Mouse (Mus musculus): ENCODE results near the gene Cpne4. TPM values are rescaled to one million over a fixed set of nuclear protein-coding genes. Genes with fewer than 3 reads are reported as not detected.

Gene Cpne4
- total RNA-seq, 2 experiments from 2014 or later: 148 to 152 TPM

DNA sequence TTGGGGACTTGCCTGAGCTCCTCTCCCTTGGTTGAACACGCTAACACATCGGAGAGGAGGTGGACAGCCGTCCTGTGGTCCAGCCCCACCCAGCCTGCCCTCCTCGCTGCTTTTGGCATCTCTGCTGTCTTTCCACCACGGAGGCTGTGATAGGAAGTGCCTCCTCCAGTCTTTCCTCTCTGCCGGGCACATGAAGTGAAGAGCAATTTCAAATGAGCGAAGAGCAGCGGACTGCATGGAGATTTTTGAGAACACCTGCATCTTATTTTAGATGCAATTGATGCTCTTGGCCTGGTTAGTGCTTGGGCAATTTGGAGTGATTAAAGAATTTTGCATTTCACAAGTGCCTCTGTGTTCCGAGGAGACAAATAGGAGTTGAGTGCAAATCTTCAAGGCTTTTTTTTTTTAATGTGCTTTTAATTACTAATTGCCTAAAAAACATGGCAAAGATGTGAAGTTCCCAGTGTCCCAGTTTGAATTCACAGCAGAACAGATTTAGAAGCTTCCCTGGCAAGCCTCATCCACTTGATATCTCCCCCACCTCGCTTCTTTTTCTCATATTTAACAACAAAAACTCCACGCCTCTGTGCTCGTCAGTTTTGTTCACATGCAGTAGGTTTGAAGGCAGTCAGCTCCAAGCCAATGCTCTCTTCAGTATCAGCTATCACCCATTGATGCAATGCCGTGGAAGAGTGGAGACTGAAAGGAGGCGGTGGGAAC, 195.7 kb downstream of the Cpne4 start:
- peak; percentile 17 to 32 for DNase-seq (ENCODE audit: low spot score in 2 of 2)
- no peak for TF ChIP-seq CTCF (conservative IDR thresholded peaks at IDR 0.05)
- H3K4me3 ChIP-seq: no peak overlapping the region
- peak overlapping the region; percentile 46; the same call in 1 of the 2 replicates for H3K27ac ChIP-seq

DNA sequence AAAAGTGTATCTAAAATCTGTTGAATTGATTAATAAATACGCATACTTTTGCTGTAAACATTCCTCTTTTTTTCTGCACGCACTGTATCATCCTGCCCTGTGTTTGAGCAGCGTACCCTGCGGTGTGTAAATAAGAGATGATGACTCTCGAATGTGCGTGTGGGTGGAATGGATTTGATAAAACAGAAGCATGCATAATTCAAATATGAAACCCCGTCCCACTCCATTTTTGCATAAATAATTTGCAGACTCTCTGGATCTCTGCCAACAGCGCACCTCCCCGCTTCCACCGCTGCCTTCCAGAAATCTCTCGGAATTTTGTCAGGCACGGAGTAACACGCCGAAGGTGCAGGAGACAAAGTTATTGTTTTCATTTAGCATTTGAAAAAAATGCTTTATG, 208.4 kb downstream of the Cpne4 start:
- Histone ChIP-seq H3K4me3 (no peak overlapping the region), H3K27ac (no peak overlapping the region)
- peak; percentile 27 to 32 for DNase-seq (ENCODE audit: low spot score in 2 of 2)
- TF ChIP-seq CTCF (conservative IDR thresholded peaks at IDR 0.05): no peak

DNA sequence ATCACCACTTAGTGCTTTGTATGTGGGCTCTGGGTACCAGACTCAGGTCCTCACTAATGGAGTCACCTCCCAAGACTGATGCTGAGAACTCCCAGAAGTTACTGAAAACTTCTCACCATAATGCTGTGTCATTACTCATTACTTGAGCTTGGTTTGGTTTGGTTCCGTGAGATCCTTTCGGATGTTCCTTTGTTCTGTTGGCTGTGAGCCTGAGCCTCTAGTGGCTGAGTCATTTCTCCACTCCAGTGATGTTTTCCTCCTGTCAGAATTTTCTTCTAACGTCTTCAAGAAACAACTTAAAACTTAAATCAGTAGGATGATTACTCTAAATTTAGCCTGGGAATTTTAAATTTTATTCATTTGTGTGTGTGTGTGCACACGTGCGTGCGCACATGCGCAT, 212.9 kb downstream of the Cpne4 start:
- H3K27ac ChIP-seq: no peak overlapping the region

DNA sequence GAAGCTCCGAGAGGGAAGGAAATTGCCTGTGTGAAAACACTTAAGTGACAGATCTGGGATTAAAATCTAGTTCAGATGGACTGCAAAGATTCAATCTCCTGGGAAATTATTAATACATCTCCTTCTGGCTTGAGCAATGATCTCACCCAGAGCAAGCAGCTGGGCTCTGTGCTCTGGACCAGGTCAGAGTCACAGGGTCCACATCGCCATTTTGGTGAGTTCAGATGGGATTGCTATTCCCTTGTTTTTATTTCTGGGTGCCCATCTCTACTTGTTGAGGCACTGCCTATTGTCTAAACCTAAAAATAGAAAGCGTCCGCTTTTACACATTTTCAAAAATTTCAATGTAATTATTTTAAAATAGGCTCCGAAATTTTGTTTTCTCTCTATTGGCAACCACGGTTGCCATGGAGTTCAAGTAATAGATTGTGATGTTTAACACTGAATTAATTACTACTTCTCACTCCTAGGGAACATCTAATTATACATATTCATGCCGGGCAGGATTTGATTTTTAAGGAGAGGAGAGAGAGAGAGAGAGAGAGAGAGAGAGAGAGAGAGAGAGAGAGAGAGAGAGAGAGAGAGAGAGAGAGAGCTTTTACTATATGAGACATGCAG, 229.2 kb downstream of the Cpne4 start:
- peak overlapping the region; percentile 73 for H3K27ac ChIP-seq
- DNase-seq (ENCODE audit: low spot score in 2 of 2): no peak
- TF ChIP-seq CTCF (conservative IDR thresholded peaks at IDR 0.05): no peak
- no peak overlapping the region for H3K4me3 ChIP-seq

More for the DNA sequence above, 212.9 kb downstream of the Cpne4 start:
- TF ChIP-seq CTCF (conservative IDR thresholded peaks at IDR 0.05): no peak
- no peak overlapping the region for H3K4me3 ChIP-seq
- DNase-seq (ENCODE audit: low spot score in 2 of 2): no peak

DNA sequence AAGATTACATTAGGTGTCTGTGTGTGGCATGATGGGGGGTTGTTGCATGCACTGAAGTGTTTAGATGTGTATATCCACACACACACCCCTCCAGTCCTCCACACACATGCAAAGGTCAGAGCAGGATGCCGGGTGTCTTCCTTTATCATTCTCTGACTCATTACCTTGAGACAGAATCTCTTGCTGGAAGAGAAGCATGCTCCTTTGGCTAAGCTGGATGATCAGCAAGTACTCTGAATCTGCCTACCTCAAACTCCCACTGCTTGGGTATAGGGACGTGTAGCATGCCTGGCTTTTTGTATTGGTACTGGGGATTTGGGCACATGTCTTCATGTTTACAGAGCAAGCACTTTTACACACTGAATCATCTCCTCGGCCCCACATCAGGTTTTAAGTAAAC, 230.0 kb downstream of the Cpne4 start:
- Histone ChIP-seq H3K4me3 (no peak overlapping the region), H3K27ac (peak overlapping the region; percentile 73)
- no peak for TF ChIP-seq CTCF (conservative IDR thresholded peaks at IDR 0.05)
- no peak for DNase-seq (ENCODE audit: low spot score in 2 of 2)

DNA sequence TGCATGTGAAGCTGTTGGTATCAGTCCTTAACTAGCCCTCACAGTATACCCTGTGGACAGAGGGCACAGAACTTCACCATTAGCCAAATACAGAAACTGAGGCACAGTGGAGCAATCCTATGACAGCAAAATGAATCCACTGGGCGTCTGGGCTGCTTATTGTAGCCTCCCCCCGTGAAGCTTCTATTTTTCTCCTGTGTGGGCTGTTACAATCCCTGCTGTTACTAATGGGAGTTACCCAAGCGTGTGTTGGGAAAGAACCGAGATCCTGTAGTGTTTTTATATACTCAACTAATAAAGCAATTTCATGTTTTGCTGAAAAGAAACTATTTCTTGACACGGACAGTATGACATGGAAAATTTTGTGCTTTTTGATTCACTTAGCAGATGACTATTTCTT, 230.7 kb downstream of the Cpne4 start:
- peak; percentile 33 to 41 for DNase-seq (ENCODE audit: low spot score in 2 of 2)
- no peak for TF ChIP-seq CTCF (conservative IDR thresholded peaks at IDR 0.05)
- Histone ChIP-seq H3K27ac (peak overlapping the region; percentile 73), H3K4me3 (no peak overlapping the region)

DNA sequence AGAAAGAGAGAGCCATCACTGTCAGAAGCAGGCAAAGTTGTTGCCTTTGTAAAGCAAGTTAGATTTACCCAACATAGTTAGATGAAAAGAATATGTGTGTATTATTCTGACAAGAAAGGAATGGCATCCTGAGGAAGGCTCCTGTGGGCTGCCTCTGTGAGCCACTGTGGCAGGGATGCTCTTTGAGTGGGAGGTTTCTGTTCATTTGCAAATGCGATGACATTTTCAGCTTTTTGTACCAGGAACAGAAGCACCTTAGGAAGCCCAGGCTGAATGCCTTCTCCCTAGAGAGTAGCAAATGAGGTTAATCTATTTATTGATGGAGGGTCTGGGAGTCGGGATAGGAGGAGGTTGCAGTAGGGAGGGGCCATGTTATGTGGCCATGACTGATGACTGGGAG, 249.5 kb downstream of the Cpne4 start:
- no peak for DNase-seq (ENCODE audit: low spot score in 2 of 2)
- TF ChIP-seq CTCF (conservative IDR thresholded peaks at IDR 0.05): no peak
- Histone ChIP-seq H3K4me3 (no peak overlapping the region), H3K27ac (no peak overlapping the region)

DNA sequence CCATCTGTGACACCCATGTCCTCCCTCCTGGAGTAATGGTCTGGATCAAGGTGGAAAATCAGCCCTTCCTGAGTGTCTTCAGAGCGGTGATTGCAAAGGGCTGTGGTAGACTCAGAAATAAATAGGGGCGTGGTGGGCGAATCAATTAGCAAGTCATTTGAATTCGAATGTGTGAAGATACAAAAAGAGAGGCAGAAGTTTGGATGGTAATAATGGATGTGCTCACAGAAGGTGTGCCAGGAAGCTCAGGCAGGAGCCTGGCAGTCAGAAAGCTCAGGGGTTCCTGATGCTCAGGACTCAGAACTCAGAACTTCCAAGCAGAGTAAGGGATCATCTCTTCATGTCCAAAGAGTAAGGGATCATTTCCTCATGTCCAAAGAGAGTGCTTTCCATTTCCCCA, 257.7 kb downstream of the Cpne4 start:
- no peak for DNase-seq (ENCODE audit: low spot score in 2 of 2)
- no peak for TF ChIP-seq CTCF (conservative IDR thresholded peaks at IDR 0.05)
- no peak overlapping the region for H3K27ac ChIP-seq
- H3K4me3 ChIP-seq: no peak overlapping the region

DNA sequence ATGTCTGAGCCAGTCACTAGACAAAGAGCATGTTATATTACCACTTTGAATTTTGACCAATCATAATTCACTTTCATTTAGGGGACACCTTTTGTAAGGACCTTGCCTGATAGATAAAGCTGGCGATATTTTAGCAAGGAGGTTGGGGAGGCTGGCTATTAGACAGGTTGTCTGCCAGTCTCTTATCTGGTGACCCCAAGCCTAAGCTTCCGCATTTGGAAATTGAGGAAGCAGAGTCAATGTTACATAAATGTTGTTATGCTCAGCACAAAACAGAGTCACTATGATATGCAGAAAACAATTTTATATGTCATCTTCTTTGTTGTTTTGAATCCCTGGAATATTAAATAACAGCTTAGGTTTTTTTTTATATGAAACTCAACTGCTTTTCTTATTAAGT, 267.6 kb downstream of the Cpne4 start:
- Histone ChIP-seq H3K27ac (no peak overlapping the region), H3K4me3 (no peak overlapping the region)
- no peak for TF ChIP-seq CTCF (conservative IDR thresholded peaks at IDR 0.05)
- no peak for DNase-seq (ENCODE audit: low spot score in 2 of 2)

DNA sequence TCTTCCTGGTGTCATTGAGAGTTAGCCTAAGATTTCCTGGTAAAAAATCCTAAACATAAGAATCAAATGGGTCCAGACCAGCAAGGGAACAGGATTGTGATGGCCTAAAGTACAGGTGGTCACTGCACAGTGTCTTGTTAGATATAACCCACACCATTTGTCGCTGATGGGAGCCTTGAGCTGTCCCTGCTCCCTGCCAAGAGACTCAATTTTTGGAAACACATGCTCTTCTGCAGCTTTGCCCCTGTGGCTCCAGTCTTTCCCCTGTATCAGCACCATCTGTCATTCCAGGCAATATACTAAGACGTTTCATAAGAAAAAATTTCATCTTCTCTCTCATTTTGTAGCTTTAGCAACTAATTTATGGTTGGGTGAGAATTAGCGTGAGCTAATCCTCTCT, 281.6 kb downstream of the Cpne4 start:
- DNase-seq (ENCODE audit: low spot score in 2 of 2): no peak
- Histone ChIP-seq H3K27ac (no peak overlapping the region), H3K4me3 (no peak overlapping the region)
- TF ChIP-seq CTCF (conservative IDR thresholded peaks at IDR 0.05): no peak

DNA sequence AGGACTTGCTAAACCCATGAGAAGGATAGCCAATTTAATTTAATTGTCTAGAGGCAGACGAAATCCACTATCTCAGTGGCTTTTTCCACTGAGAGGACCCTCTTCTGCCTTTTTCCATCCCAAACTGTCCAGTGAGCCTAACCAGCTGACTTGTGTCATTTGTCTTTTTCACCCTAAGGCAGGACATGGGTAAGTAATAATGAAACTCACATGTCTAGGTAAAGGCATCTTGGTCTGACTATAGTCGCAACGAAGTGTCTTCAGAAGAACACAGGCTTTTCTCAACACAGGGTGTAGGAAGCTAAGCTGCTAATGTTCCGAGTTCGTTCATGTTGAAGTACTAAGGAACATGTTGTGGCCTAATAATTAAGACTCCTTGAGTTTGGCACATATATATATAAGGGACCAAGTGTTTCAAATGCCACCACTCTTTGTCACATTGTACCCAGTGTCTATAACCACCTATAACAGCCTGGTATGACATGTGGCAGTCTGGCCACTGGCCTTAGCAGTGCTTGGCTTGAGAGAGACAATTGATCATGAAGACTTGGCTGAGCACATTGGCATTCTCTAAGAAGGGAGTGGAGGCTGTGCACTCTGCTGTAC, 286.0 kb downstream of the Cpne4 start:
- no peak overlapping the region for H3K4me3 ChIP-seq
- DNase-seq (ENCODE audit: low spot score in 2 of 2): no peak
- no peak for TF ChIP-seq CTCF (conservative IDR thresholded peaks at IDR 0.05)
- no peak overlapping the region for H3K27ac ChIP-seq

DNA sequence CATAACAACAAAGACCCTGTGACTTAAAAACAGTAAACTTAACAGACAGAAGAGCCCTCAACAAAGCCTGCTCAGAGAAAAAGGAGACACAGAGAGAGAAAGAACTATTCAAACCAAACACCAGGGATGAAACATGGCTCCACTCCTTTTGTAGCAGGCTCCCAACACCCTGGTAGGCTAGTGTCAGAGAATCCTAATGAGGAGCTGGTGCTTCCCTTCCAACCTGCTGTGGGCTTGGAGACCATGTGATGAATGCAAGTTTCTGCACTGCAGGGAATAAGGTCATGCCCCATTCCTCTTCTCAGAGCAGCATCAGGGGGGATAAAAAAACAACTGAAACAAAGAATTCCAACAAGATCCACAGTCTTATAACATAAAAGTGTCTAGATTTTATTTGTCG, 290.8 kb downstream of the Cpne4 start:
- no peak for TF ChIP-seq CTCF (conservative IDR thresholded peaks at IDR 0.05)
- DNase-seq (ENCODE audit: low spot score in 2 of 2): no peak
- no peak overlapping the region for H3K4me3 ChIP-seq
- no peak overlapping the region for H3K27ac ChIP-seq

DNA sequence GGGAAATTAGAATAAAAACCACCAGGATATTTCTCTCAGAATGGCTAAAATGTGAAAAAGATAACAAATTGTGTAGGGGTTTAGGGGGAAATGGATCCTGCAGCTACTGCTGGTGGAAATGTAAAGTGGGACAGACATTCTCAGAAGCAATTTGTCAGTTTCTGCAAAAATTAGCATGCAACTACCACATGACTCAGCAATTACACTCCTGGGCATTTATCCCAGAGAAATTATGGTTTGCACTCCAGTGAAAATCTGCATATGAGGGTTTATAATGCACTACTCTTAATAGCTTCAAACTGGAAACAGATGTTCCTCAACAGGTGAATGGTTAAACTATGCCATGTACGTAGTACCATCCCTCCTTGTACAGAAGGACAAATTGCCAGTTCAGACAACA, 294.2 kb downstream of the Cpne4 start:
- DNase-seq (ENCODE audit: low spot score in 2 of 2): peak; percentile 34 to 74
- Histone ChIP-seq H3K4me3 (no peak overlapping the region), H3K27ac (peak overlapping the region; percentile 74)
- TF ChIP-seq CTCF (conservative IDR thresholded peaks at IDR 0.05): no peak
